Mouse (Mus musculus) heart, embryonic 12.5 days (tissue): ENCODE measurements around the gene Krt33b. TPM values are rescaled to one million over a fixed set of nuclear protein-coding genes. Genes with fewer than 3 reads are reported as not detected.

Experiments used
- ATAC-seq: fragments of 200-750 bp; cut with Nextera tagmentation; 2 replicates; pipeline ENCODE4 v1.8.0; 2017; ENCODE audit warnings: moderate TSS enrichment, moderate library complexity; ENCODE audit not compliant: insufficient number of reproducible peaks, low FRiP score
- H3K27ac ChIP-seq: fragments of 300-500 bp; sonication (generic); 2 replicates; pipeline ENCODE4 v1.5.1; 2016; ENCODE audit warnings: mild to moderate bottlenecking, moderate library complexity; ENCODE audit not compliant: poor library complexity, severe bottlenecking
- H3K27me3 ChIP-seq: fragments of 300-500 bp; sonication (generic); replicated peaks from 2 replicates; pipeline ENCODE4 v1.6.1; 2016; ENCODE audit warnings: mild to moderate bottlenecking, moderate library complexity
- H3K36me3 ChIP-seq: fragments of 300-500 bp; sonication (generic); 2 replicates; pipeline ENCODE4 v1.6.1; 2016; ENCODE audit warnings: mild to moderate bottlenecking, moderate library complexity
- H3K4me1 ChIP-seq: fragments of 300-500 bp; sonication (generic); replicated peaks from 2 replicates; pipeline ENCODE4 v1.6.1; 2016; ENCODE audit warnings: mild to moderate bottlenecking
- H3K4me2 ChIP-seq: fragments of 300-500 bp; sonication (generic); 2 replicates; pipeline ENCODE4 v1.6.1; 2016; ENCODE audit warnings: mild to moderate bottlenecking, moderate library complexity
- H3K4me3 ChIP-seq: fragments of 300-500 bp; sonication (generic); 2 replicates; pipeline ENCODE4 v1.5.1; 2016; ENCODE audit warnings: mild to moderate bottlenecking
- H3K9ac ChIP-seq: fragments of 300-500 bp; sonication (generic); 2 replicates; pipeline ENCODE4 v1.6.1; 2016; ENCODE audit warnings: mild to moderate bottlenecking, moderate library complexity
- H3K9me3 ChIP-seq: fragments of 300-500 bp; sonication (generic); replicated peaks from 2 replicates; pipeline ENCODE4 v1.6.1; 2016; ENCODE audit warnings: mild to moderate bottlenecking, moderate library complexity
- WGBS: fragments of 180-500 bp; shearing (Covaris S2); methylation state at CpG from one replicate; pipeline ENCODE4 v1.1.7; 2016; 5-methylcytosine and 5-hydroxymethylcytosine counted together
- polyA plus RNA-seq: library from polyadenylated mRNA; unstranded; fragments of >200 nt; fragmentation: Nextera tagmentation; extraction: Ambion mirVana; gene quantifications from 2 replicates; pipeline ENCODE4 v1.2.1, GENCODE M21; 2016

The Krt33b gene
- not detected in 2 replicates for polyA plus RNA-seq

DNA sequence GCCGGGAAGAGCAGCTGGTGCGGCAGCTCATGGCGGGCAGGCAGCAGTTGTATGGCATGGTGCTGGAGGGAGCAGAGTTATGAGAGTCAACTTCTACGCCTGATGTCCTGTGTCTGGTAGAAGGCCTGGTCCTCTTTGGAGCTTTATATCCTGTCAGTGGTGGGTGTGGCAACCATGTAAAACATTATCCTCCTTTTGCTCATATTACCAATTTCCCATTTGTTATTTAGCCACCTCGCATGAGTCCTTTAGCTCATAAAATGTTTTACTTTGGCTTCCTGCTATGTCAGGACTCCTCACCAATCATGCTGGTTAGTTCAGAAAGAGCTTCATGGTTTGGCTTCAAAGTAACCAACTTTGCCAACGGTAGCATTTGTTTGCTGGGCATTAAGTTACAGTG is at the start of gene Krt33b:
Krt33b (minus strand) TSS at position 101 of the 400 bp plus-strand sequence.
- no peak within 1 kb of the TSS for H3K27ac ChIP-seq

DNA sequence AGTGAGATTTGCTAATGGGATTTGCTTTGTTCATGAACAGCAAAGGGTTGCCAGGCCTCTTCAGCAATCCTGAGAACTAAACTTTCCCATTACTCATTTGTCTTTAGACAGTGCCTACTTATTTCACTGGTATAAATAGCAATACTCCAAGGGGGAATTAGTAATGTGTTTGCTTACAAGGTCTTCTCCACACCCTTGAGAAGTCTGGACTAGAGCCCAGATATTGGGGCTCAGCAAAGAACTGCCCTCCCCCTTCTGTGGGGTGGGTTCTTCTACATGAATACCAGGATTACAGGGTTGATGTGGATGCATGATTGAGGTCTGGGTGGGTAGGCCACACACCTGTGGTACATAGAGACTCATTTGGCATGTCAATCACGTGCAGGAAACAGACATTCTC is 44.2 kb upstream of the Krt33b start:
- Histone ChIP-seq H3K27me3 (no peaks in the 10 kb centered on the region), H3K9ac (no peak overlapping the region), H3K27ac (no peak overlapping the region), H3K4me3 (no peak overlapping the region), H3K9me3 (no peaks in the 10 kb centered on the region), H3K4me1 (no peaks in the 10 kb centered on the region), H3K36me3 (no peaks in the 10 kb centered on the region), H3K4me2 (no peak overlapping the region)
- WGBS: 56% methylated on average over 1 of the region's 1 CpGs
- no peak for ATAC-seq

More for the DNA sequence above, at the start of gene Krt33b:
- no peaks in the 10 kb centered on the region for H3K27me3 ChIP-seq
- no peak for ATAC-seq
- 80% methylated on average over 6 of the region's 6 CpGs for WGBS
- H3K4me2 ChIP-seq: no peak within 1 kb of the TSS
- no peaks in the 10 kb centered on the region for H3K4me1 ChIP-seq
- no peaks in the 10 kb centered on the region for H3K9me3 ChIP-seq
- H3K9ac ChIP-seq: no peak within 1 kb of the TSS
- no peak within 1 kb of the TSS for H3K4me3 ChIP-seq
- no peaks in the 10 kb centered on the region for H3K36me3 ChIP-seq

DNA sequence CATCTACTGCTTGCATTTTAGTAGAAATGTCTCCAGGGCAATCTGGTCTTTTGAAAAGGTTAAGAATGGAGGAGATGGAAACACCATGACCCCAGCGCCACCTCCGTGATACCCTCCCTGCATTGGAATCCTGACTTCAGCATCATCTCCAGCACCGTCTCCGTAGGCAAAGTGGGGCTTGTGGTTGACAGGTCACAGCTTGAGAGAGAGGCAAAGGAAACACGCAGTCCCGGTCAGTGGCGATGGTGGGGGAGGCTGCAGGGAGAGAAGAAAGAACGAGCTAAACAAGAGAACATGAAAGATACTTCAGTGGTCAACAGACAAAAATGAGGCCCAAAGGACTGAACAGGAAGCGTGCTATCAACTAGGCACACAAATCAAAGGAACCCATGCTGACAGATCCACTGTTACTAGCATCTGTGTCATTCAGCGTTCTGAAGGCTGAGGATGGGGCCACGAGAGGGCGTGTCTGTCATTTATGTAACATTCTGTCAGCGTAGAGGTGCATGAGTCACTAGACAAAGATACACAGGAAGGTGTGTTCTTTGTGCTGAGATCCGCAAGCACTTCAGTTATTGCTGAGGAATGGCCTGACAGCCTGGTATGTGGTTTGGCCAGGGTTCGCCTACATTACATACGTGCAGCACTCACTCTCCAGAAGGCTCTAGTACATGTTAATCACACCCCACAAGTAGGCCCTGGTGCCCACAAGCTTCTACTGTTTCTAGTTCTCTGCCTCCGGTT is 37.8 kb upstream of the Krt33b start:
- no peak overlapping the region for H3K4me2 ChIP-seq
- no peaks in the 10 kb centered on the region for H3K36me3 ChIP-seq
- no peak overlapping the region for H3K4me3 ChIP-seq
- no peak overlapping the region for H3K27ac ChIP-seq
- no peak overlapping the region for H3K9ac ChIP-seq
- H3K27me3 ChIP-seq: no peaks in the 10 kb centered on the region
- WGBS: 64% methylated on average over 17 of the region's 17 CpGs
- peaks cover 15% of the 10 kb centered on the region for H3K4me1 ChIP-seq
- no peak for ATAC-seq
- no peaks in the 10 kb centered on the region for H3K9me3 ChIP-seq

DNA sequence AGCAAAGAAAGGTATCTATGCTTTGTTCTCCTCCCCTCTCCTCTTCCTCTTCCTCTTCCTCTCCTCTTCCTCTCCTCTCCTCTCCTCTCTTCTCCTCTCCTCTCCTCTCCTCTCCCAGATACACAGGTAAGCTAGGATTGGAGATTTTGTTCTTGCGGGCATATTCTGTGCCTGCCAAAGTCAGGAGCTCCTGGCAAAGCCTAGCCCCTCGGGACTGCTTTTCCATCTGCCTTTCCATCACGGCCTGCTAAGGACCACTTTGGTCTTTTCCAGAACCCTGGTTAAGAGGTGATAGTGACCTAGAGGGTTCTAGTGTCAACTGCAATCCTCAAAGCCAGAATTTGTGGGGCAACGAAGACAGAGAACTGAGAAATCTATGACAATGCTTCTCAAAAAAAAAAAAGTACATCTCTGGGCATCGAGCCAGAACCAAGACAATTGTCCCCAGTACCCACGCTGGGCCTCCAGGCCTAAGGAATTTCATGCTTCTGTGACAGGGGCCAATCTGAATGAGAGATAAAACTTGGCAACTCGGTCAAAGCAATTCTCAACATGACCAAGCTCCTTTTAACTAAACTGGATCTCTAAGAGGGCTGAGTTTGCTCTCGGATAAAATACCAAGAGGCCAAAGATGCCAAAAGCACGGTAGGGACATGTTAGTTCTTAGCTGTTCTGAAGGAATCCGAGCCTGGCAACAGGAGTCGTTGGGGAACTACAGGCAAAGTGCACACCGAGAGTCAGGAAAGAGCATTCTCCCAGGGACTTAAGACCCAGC is 36.8 kb upstream of the Krt33b start:
- Histone ChIP-seq H3K27ac (no peak overlapping the region), H3K9ac (no peak overlapping the region), H3K9me3 (no peaks in the 10 kb centered on the region), H3K27me3 (no peaks in the 10 kb centered on the region), H3K36me3 (no peaks in the 10 kb centered on the region), H3K4me1 (peaks cover 15% of the 10 kb centered on the region), H3K4me2 (no peak overlapping the region), H3K4me3 (no peak overlapping the region)
- ATAC-seq: no peak
- WGBS: 50% methylated on average over 12 of the region's 12 CpGs

DNA sequence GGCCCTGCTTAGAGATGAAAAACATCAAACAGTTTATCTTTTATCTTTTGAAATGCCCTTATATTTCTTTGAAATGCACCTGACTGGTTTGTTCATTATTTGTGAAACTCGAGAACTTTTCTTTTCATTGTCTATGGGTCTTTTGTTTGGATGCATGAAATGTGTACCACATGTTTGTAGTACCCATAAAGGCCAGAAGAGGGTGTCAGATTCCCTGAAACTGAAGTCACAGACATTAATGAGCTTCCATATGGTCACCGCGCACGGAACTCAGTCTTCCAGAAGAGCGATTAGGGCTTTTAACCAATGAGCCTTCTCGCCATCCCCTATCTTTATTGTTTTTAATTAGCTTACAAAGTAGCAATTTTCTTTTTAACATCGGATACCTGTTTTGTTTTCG is 29.2 kb upstream of the Krt33b start:
- no peaks in the 10 kb centered on the region for H3K36me3 ChIP-seq
- no peak overlapping the region for H3K4me2 ChIP-seq
- H3K9ac ChIP-seq: no peak overlapping the region
- H3K27me3 ChIP-seq: no peaks in the 10 kb centered on the region
- no peak overlapping the region for H3K4me3 ChIP-seq
- no peak for ATAC-seq
- no peaks in the 10 kb centered on the region for H3K4me1 ChIP-seq
- 73% methylated on average over 8 of the region's 8 CpGs for WGBS
- H3K9me3 ChIP-seq: no peaks in the 10 kb centered on the region
- H3K27ac ChIP-seq: no peak overlapping the region

DNA sequence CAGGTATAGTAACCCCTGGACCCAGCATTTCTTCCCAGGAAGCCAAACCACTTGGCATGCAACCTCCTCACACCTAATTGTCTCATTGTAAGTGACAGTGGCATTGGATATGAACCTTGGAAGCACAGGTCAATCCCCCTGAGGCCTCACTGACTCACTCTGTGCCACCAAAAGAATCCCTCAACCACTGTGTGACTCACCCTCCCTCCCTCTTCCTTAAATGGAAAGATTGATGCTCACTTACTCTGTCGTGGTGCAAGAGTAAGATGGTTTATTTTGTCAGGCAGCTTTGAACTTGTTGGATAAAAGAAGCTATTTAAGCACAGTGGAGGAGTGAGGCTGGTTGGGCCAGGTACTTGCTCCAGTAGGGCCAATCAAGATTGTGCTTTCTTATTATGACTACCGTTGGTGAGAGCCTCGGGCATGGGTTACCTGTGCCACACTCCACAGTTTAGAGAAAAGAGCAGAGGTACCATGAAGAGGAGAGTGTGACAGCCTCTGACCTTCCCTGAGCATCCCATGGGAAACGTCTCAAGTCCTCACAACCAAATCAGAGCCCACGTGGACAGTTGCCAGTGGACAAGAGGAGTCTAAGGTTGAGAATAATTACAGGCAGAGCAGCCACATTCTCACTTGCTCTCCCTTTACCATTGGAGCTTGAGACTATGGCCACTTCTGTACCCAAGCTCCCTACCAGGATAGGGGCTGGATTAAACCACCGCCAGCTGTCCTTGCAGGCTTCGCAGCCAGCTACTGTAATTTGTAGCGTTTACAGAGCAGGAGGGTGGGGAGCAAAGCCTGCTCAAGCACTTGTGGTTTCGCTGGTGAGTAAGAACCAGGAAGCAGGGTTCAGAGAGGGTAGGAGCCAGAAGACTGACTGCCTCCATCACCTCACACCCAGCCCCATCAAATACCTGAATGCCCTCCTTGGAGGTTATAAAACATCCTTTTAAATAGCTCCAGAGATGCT is 26.3 kb upstream of the Krt33b start:
- Histone ChIP-seq H3K4me1 (no peaks in the 10 kb centered on the region), H3K9me3 (no peaks in the 10 kb centered on the region), H3K27ac (no peak overlapping the region), H3K27me3 (no peaks in the 10 kb centered on the region), H3K4me2 (no peak overlapping the region), H3K36me3 (no peaks in the 10 kb centered on the region), H3K9ac (no peak overlapping the region), H3K4me3 (no peak overlapping the region)
- ATAC-seq: no peak
- 63% methylated on average over 9 of the region's 9 CpGs for WGBS

DNA sequence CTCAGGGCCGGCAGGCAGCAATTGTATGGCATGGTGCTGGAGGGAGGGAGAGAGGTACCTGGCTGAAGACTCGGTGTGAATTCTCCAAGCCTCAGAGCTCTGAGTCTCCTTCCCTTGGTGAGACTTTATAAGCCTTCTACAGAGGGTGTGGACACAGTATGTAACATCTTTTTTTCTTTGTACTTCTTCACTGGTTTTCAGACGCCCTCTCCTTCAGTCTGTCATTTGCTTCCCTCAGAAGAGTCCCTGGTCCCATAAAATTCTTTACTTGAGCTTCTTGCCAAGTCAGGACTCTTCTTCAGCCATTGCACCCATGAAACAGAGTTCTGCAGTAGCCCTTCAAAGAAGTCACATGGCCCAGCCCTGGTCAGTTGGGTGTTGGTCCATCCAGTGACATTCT is 20.8 kb upstream of the Krt33b start, which contains the start of gene Krt31:
Krt31 (minus strand) TSS at position 101 of the 400 bp plus-strand sequence.
- no peak within 1 kb of the TSS for H3K4me2 ChIP-seq
- no peaks in the 10 kb centered on the region; the same call in 1 of the 2 replicates for H3K27me3 ChIP-seq
- no peak within 1 kb of the TSS for H3K9ac ChIP-seq
- no peak within 1 kb of the TSS for H3K4me3 ChIP-seq
- WGBS: 67% methylated on average over 3 of the region's 3 CpGs
- ATAC-seq: no peak
- no peaks in the 10 kb centered on the region for H3K9me3 ChIP-seq
- no peak within 1 kb of the TSS for H3K27ac ChIP-seq
- H3K36me3 ChIP-seq: no peaks in the 10 kb centered on the region
- peaks cover 10% of the 10 kb centered on the region for H3K4me1 ChIP-seq

DNA sequence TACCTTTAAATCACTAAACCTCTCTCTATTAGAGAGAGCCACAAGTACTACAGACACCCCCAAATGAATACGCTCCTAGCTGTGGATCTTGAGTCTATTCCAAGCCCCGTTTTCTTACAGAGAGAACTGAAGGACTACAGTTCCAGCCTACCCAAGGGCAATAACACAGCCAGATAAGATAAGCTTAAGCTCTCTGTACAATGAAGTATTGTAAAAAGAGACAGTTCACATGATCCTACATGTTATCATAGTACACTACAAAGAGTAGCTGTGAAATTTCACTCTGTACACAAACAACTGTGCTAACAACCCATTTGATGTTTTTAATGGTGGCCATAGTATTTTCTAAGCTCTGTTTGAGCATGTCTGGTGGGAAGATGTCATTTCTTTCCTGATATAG is 17.5 kb upstream of the Krt33b start:
- no peak overlapping the region for H3K4me2 ChIP-seq
- ATAC-seq: no peak
- H3K36me3 ChIP-seq: no peaks in the 10 kb centered on the region
- no peak overlapping the region for H3K27ac ChIP-seq
- no peak overlapping the region for H3K9ac ChIP-seq
- peaks cover 10% of the 10 kb centered on the region for H3K4me1 ChIP-seq
- no peaks in the 10 kb centered on the region for H3K9me3 ChIP-seq
- 41% methylated on average over 2 of the region's 2 CpGs for WGBS
- no peak overlapping the region for H3K4me3 ChIP-seq
- H3K27me3 ChIP-seq: no peaks in the 10 kb centered on the region; the same call in 1 of the 2 replicates

DNA sequence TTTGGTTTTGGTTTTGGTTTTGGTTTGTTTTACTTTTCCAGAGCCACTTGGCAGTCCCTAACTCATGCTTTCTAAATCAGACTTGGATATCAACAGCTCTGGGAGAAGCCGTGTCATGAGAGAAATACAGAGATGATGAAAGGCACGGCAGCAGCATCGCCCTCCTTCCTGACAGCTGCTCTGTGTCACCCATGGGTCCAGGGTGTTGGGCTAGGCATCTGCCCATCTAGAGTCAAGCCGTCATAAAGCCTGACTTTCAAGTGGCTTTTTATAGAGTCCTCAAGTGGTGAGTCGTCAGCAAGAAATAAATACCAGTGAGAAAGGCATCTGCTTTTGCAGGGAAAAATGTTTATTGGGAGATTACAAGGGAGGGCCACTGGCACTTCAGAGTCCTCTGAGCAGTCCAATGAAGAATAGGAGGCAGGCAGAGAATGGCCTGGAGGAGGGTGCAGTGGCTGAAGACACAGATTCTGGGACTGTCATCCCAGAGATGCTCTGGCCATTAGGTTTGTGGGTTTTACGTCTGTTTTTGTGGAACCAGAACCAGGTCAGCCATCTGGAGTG is 16.7 kb upstream of the Krt33b start:
- WGBS: 34% methylated on average over 6 of the region's 6 CpGs
- H3K27me3 ChIP-seq: no peaks in the 10 kb centered on the region; the same call in 1 of the 2 replicates
- no peak overlapping the region for H3K27ac ChIP-seq
- H3K4me2 ChIP-seq: peak overlapping the region; percentile 17
- H3K9me3 ChIP-seq: no peaks in the 10 kb centered on the region
- no peak for ATAC-seq
- H3K36me3 ChIP-seq: no peaks in the 10 kb centered on the region
- no peak overlapping the region for H3K4me3 ChIP-seq
- peaks cover 10% of the 10 kb centered on the region for H3K4me1 ChIP-seq
- H3K9ac ChIP-seq: no peak overlapping the region

DNA sequence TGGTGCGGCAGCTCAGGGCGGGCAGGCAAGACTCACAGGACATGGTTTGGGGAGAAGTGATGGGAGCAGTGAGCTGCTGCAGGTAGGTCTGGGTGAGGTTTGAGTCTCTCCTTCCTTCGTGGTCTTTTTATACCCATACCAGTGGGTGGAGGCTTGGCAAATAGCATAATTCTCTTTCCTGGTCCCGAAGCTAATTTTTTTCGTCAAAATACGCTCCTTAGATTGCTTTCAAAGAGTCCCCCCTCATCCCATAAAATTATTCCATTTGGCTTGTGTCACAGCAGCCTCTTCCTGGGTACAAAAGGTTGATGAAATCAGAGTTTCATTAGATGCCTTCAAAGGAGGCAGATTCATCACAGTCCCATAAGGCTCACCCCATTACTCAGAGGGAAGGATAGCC is 11.8 kb upstream of the Krt33b start, which contains the start of gene Krt34:
Krt34 (minus strand) TSS at position 101 of the 400 bp plus-strand sequence.
- peaks cover 3% of the 10 kb centered on the region; the same call in 1 of the 2 replicates for H3K4me1 ChIP-seq
- no peak for ATAC-seq
- H3K9ac ChIP-seq: no peak within 1 kb of the TSS
- 84% methylated on average over 6 of the region's 6 CpGs for WGBS
- H3K27ac ChIP-seq: no peak within 1 kb of the TSS
- H3K4me2 ChIP-seq: no peak within 1 kb of the TSS
- no peaks in the 10 kb centered on the region for H3K36me3 ChIP-seq
- no peak within 1 kb of the TSS for H3K4me3 ChIP-seq
- H3K9me3 ChIP-seq: no peaks in the 10 kb centered on the region
- no peaks in the 10 kb centered on the region for H3K27me3 ChIP-seq
